Mouse (Mus musculus): Measurements from ENCODE around the gene Parn. TPM values are rescaled to one million over a fixed set of nuclear protein-coding genes. Genes with fewer than 3 reads are reported as not detected.
A peak's percentile ranks its signal among the peaks of the same experiment; 100 is the strongest.

Gene Parn
- total RNA-seq, 2 experiments from 2014 or later: 18.1 to 18.4 TPM

DNA sequence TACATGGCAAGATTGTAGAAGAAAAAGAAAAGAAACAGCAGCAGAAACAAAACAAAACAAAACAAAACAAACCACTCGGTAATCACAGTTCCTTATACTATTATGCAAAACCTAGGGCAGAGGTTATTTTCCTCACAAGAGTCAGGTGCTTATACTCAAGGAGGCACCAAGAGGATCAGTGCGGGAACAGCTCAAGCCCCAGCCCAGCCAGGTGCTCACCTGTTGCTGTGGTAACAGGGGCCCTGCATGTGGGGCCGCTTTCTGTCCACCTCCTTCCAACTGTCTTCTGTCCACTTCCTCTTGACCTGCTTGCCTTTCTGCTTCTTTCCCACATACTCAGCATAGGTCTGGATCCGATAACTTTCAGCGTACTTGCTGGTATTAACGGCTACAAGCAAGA is 101.6 kb downstream of the Parn start:
- intact Hi-C loops (cut with DNase I): no loop called here
- no peak for DNase-seq

- intact Hi-C loops (cut with DNase I): no loop called here
- DNase-seq: no peak
These were observed 102.7 kb downstream of the Parn start for GRCm38 (mm10) chr16:13565291-13565690.

DNA sequence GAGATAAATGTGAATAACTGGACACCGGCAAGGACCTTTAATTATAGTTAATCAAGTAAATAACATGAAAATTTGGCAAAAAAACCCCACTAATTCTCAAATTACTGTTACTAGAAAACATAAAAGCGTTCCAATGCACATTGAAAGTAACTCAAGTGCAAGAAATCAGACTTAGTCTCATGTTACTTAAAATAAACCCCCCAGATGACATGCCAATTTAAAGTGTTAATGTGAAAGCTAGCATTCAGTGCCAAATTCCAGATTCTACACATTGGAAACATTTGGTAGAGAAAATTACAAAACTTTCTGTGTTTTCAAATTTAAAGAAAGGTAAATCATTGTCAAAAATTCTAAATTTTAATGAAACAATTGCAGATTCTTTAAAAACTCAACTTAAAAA is 110.2 kb downstream of the Parn start:
- DNase-seq: no peak

DNA sequence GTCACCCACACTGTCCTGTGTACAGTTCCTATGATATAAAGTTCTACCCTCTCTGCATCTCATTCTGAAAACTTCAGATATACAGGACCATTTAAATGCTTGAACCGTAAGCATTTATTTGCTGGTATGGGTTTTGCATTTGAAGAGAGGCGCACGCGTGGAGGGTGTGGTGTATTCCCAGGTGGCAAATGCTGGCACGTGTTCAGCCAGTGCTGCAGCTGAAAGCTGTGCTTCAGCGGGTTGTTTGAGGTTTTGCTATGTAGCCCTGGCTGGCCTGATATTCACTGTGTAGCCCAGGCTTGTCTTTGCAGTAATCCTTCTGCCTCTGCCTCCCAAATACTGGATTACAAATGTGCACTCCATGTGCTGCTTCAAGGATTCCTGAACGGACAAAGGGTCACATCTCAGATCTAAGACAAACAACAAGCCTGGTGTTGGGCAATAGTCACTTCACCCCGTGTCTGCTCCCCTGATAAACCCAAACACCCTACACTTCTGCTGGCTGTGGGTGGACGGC is 111.0 kb downstream of the Parn start:
- intact Hi-C loops (cut with DNase I): no loop called here
- DNase-seq: peak; percentile 36 to 51

More for the DNA sequence above, 110.2 kb downstream of the Parn start:
- intact Hi-C loops (cut with DNase I): no loop called here

DNA sequence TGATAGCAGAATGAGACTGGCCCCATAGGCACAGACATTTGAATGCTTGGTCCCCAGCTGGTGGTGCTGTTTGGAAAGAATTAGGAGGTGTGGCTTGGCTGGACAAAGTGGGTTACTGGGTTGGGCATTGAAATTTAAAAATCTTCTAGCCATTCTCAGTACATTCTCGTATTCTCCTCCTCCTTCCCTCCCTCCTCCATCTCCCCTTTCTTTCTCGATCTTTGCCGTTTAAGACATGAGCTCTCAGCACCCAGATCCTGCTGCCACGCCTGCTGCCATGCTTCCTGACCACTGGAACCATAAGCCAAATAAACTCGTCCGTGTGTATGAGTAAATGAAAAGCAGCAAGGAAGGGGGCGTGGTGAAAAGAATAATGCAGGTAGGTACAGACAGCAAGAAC is 111.5 kb downstream of the Parn start:
- intact Hi-C loops (cut with DNase I): no loop called here
- DNase-seq: no peak

DNA sequence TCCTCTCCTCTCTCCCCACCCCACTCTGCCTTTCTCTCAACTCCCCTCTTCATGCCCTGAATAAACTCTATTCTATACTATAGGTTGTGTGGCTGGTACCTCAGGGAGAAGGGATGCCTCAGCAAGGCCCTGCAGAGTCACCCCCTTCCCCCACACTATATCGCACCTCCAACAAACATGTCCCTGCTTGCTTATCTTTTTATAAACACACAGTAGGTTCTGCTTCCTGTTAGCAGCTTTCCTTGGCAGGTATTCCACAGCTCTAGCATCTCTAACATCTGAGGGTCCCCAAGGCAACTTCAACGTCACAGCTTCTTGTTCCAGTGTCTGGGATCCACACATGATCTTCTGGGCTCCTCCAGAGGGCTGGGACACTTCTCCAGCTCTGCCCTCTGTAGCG is 117.3 kb downstream of the Parn start:
- DNase-seq: no peak
- intact Hi-C loops (cut with DNase I): no loop called here

DNA sequence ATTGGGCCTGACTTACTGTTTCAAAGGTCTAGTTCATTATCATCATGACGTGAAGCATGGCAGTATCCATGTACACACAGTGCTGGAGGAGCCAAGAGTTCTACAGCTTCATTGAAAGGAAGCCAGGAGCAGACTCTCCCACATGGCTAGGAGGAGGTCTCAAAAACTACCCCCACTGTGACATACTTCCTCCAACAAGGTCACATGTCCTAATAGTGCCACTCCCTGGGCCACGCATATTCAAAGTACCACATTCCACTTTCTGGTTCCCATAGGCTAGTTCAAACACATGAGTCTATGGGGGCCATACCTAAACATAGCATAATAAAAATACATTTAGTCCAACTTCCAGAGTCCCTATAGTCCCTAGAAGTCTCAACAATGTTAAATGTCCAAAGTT is 118.0 kb downstream of the Parn start:
- intact Hi-C loops (cut with DNase I): no loop called here
- DNase-seq: no peak

DNA sequence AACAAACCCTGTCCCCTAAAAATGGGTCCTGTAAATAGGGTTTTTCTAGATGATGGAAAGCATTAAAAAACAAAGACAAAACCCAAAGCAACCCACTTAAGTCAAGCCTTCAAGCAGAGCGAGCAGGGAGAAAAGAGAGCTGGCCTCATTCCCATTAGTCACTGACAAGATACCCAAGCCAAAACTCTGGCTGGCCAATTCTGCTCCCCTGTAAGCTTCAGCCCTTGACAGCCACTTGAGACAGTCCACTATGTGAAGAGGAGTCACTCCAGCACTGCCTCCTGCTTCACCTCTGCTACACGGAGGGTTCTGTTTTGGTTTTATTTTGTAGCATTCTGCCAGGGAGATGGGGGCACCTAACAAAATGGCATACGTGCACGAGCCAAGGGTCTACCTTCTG is 126.2 kb downstream of the Parn start:
- peak; percentile 56 for DNase-seq
- intact Hi-C loops (cut with DNase I): loop anchor here (2.0 kb wide), 1 partner anchor 41 kb away; no protein-coding TSS in a partner anchor

DNA sequence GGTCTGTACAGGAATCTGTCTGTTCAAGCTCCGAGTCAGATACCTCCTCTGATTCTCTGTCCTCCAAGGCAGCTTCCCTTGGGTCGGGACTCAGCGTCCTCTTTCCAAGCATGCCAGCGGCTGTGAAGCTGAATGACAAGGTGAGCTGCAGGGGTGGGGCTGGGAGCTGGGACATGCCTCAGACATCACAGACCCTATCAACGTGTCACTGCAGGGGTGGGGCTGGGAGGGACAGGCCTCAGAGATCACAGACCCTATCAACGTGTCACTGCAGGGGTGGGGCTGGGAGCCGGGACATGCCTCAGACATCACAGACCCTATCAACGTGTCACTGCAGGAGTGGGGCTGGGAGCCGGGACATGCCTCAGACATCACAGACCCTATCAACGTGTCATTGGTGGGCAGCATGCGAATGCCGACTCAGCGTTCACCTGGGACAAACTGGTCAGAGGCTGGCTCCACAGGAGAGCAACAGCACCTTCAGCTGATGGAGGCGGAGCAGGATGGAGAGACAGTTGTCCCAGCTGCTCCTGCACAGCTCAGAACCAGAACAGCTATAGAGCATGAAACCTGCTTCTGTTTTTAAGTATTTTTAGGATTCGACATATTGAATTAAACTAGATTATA is 126.7 kb downstream of the Parn start:
- intact Hi-C loops (cut with DNase I): loop anchor here (2.0 kb wide), 1 partner anchor 42 kb away; no protein-coding TSS in a partner anchor
- no peak for DNase-seq

DNA sequence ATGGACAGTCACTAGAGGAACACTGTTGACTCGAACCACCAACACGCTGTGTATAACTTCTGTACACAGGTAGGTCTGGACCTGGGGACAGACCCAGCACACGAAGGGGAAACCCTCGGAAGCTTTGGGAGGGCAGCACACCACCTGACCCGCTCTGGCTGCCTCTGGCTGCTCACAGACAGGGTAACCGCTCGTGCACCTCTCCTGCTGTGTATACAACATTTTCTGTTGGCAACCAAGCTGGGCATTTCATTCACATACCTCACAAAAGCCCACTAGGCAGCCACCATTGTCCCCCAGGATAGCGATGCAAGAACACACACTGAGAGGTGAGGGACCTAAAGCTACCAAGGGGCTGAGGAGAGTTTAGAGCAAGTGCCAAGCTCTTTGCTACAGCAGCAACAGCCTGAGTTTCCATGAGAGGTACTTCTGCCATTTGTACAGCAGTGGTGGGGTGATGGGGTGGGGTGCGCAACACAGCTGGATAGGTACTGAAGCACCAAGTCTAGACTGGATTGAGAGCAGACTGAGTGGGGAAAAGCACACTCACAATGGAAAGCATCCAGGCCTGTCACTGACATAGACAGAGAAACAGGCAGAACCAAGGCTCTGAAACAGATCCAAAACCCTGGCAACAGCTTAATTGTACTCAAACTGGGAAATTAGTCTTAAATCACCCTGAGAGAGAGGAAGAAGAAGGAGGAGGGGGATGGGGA is 128.9 kb downstream of the Parn start:
- intact Hi-C loops (cut with DNase I): no loop called here
- DNase-seq: no peak

DNA sequence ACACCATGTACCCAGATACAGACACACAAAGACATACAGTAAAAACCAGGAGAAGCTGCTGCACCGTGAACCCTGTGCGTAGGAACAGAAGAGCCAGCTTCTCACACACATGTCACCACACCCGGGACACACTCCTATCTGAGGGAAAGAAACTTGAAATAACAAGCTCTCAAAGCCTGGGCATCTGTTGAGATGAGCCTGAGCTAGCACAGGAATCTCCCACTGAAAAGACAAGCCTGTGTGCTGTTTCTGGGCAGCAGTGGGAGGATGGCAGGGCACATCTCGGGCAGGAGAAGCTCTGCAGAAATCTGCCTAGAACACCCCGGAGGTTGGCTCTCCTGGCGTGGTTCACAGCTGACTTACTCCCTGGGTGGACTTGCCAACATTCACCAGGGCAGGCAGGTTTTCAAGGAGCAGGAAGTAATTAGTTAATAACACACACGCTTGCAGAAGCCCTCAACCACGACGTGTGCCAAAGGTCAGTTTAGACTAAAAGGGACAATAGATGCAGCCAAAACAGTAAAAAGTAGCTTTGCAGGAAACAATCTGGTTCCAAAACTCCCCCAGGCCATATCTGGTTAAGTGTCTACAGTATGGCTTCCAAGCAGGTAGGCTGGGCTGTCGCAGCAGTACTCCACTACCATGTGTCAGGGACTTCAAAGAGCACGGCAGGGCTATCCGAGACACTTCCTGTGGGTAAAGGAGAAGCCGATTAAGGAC is 129.6 kb downstream of the Parn start:
- DNase-seq: no peak
- intact Hi-C loops (cut with DNase I): no loop called here

DNA sequence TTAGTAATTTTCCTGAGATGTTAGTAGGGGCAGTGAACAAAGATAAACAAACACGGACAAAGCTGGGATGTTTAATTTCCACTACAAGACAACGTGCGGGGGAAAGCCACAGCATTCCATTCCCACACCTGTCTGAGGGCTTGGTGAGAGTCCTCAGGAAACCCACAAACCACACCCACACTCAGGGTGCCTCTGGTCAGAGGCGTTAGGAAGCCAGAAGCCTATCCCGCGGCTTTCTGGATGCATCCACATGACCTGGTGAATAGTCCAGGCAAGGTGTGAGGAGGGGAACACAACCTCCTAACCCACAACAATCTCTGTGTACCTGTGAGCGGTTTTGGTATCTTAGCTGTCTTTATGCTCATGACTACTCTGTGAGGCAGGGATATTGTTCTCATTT is 131.6 kb downstream of the Parn start:
- intact Hi-C loops (cut with DNase I): no loop called here

DNA sequence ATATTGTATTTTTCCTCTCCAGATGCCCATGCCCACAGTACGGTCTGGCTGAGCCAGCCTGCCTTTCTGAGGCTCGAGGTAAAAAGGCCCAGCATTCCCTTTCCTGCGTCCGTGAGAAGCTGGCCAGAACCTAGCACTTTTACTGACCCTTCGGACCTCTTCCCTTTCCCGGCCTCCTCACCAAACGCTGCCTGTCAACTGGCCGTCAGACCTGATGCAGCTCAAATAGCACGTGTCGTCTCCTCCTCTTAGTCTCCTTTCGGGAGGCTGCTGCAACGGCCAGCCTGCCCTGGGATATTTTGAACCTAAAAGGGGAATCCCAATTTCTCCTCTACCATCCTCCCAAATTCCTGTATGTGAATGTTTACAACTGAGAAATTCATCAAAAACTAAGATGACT is 132.1 kb downstream of the Parn start:
- no peak for DNase-seq
- intact Hi-C loops (cut with DNase I): no loop called here

More for the DNA sequence above, 131.6 kb downstream of the Parn start:
- DNase-seq: no peak

DNA sequence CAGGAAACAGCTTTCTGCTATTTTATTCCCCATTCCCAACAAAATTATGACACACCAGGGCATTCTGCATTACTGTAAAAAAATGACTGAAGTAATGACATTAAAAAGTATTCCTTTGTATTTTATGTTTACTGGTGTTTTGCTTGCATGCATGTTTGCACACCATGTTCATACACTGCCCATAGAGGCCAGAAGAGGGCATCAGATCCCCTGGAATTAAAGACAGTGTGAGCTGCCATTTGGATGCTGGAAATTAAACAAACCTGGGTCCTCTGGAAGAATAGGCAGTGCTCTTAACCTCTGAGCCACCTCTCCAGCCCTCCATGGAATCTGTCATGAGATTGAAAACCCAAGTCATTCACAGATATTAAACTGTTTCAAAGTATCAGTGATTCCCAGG is 135.1 kb downstream of the Parn start:
- intact Hi-C loops (cut with DNase I): loop anchor here (2.0 to 5.0 kb wide), 4 partner anchors 80 to 200 kb away; no protein-coding TSS in a partner anchor
- DNase-seq: peak; percentile 62 to 67

DNA sequence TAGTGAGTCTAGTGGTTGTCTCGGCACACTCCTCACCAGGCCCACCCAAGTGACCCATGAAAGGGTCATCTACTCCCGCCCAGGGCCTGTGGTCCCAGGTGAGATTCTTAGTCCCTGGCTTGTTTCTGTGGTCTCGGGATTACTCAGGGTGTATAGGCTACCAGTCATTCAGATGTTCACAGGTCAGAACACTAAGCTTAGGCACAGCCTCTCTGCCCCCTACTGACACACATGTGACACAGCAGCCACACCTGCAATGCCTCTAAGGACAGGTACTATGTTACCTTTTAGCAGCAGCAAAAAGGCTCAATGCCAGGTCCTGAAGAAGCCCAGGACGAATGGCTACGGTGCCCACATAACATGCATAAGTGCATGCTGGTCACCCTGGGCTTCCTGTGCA is 136.7 kb downstream of the Parn start:
- intact Hi-C loops (cut with DNase I): loop anchor here (5.0 kb wide), 2 partner anchors 84 to 96 kb away; no protein-coding TSS in a partner anchor
- DNase-seq: no peak

- intact Hi-C loops (cut with DNase I): loop anchor here (2.0 to 10.0 kb wide), 2 partner anchors 77 to 407 kb away; no protein-coding TSS in a partner anchor
- DNase-seq: peak; percentile 53 to 58
These were observed 146.6 kb downstream of the Parn start for GRCm38 (mm10) chr16:13521359-13521758.

- intact Hi-C loops (cut with DNase I): loop anchor here (2.0 to 10.0 kb wide), 2 partner anchors 76 to 406 kb away; no protein-coding TSS in a partner anchor
- DNase-seq: peak; percentile 38 to 47
These were observed 147.7 kb downstream of the Parn start for GRCm38 (mm10) chr16:13520301-13520700.

GRCm38 (mm10) chr16:13516214-13516613 is 151.8 kb downstream of the Parn start:
- DNase-seq: no peak
- intact Hi-C loops (cut with DNase I): no loop called here

- intact Hi-C loops (cut with DNase I): no loop called here
- DNase-seq: no peak
These were observed 152.4 kb downstream of the Parn start for GRCm38 (mm10) chr16:13515524-13515923.

DNA sequence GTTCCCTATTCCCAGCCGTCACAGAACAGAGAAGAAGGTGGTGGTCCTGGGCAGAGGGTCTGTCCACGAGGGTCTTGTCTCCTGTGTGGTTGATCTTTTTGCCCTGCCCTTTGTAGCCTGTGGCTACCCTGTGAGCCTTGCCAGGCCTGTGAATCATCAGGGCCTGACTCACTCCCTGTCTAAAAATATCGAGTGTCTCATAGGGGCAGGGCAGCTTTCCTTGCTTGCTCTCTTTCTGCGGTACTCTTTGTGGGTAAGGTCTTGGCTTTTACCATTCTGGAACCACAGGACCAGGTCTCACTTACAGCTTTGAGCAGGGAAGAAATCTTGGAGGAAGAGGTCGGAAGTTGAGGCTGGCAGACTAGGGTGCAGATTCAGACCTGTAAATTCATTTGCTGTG is 162.9 kb downstream of the Parn start:
- intact Hi-C loops (cut with DNase I): no loop called here
- DNase-seq: peak; percentile 67 to 73

- intact Hi-C loops (cut with DNase I): no loop called here
- no peak for DNase-seq
These were observed 163.5 kb downstream of the Parn start for GRCm38 (mm10) chr16:13504476-13504875.

All from heart, postnatal 10 days (tissue).